Mouse (Mus musculus): ENCODE data around the gene Etv5.
A peak's percentile ranks its signal among the peaks of the same experiment; 100 is the strongest.

Gene Etv5

DNA sequence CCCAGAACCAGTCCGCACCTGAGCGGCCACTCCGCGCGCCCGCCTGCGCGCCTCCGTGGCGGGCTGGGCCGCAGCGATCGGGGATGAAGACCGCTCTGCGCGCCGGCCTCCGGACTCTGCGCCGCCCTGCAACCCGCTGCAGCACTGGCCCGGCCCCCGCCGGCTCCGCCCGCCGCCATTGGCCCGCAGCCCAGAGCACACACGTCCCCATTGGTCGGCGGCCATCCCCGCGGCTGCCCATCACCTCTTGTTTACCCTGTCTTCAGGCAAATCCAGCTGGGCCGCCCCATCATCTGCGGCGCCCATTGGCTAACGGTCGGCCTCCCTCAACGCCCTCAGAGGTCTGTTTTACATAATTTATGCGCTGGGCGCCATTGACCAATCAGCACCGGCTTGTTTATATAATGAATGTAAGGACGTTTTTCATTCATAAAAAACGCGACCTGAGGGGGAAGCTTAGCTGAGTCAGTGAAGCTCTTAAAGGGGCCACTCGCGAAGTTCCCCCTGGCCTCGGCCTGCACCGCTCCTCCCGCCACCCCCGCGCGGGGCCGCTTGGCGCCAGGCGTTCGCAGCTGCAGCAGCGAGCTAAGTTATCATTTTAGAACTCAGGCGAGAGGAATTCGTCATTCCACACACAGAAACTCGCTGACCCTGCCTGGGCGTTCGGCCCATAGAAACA is at the start of gene Etv5:
TSS of gene Etv5 (minus strand) at position 221 of the 679 bp plus-strand sequence.
- DNase-seq (ENCODE audit: low spot score in 2 of 2), result peak; percentile 98 to 100

DNA sequence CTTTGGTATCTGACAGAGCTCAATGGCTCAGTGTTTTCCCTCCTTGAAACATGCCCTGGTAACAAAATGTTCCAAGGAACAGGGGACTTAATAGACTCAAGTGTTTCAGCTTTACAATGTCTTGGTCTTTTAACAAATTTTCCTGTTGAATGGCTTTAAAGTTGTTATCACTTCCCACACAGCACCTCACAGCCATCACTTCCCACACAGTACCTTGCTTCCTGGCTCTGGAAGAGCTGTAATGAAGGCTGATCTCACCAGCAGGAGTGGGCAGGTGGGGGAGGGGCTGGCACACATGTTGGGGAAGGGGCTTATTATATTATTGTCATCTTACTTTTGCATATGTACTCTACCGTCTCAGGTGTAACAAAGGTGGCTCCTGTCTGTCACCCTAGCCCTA is 44.4 kb upstream of the Etv5 start:
- no peak for DNase-seq (ENCODE audit: low spot score in 2 of 2)

DNA sequence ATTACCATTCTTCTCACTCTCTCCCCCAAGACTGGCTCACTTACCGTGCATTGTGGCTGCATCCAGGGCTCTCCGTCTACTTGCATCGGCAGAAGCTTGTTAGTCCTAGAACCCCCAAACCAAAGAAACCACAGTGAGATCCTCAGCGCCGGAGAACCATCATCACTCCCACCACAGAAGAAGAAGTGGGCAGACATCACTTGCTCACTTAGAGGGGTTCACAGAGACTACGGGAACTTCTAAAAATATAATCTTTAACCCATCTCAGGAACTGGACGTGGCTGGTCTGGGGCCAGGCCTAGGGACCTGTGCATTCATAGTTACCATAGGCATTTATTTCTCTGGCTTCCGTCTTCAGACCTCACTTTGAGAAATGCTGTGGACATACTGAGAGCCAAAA is 39.8 kb upstream of the Etv5 start:
- no peak for DNase-seq (ENCODE audit: low spot score in 2 of 2)

GRCm38 (mm10) chr16:22471728-22472127 is 32.2 kb upstream of the Etv5 start:
- DNase-seq (ENCODE audit: low spot score in 2 of 2), result no peak

DNA sequence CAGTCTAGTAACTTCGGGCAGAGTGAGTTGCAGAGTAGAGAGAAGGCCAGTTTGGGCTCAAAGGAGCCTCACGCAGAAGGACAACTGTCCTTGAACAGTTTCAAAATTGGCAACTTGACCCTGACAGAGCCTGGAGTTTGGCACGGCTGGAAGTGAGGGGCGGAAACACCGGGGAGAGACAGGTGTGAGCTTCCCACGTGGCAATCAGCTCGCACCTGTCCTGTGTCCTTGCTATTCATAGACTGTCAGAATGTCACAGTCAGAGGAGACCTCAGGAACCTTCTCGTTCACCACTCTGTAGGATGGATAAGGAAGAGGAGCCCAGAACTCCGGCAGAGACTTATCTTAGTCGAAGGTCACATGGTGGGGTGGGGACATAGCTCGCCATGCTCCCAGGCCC is 29.9 kb upstream of the Etv5 start:
- DNase-seq (ENCODE audit: low spot score in 2 of 2), result no peak

- DNase-seq (ENCODE audit: low spot score in 2 of 2), result no peak
Measured at GRCm38 (mm10) chr16:22467111-22467510, 27.6 kb upstream of the Etv5 start.

DNA sequence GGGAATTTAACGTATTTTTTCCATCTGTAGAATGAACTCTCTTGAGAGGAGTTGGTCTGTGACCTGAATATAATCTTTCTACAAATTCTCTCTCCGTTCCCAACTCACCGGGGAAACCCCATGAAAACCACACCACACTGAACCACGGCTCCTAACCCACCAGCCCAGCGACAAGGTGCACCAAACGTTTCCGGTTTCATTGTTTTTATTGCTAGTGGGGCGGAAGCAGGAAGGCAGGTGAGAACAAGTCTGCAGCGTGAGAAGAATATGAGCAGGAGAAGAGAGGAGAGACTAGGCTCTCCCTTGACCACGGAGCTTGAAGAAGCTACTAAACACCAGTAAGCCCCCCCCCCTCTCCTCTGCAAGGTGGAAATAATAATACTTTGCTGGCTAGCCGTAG is 26.9 kb upstream of the Etv5 start:
- DNase-seq (ENCODE audit: low spot score in 2 of 2), result no peak

DNA sequence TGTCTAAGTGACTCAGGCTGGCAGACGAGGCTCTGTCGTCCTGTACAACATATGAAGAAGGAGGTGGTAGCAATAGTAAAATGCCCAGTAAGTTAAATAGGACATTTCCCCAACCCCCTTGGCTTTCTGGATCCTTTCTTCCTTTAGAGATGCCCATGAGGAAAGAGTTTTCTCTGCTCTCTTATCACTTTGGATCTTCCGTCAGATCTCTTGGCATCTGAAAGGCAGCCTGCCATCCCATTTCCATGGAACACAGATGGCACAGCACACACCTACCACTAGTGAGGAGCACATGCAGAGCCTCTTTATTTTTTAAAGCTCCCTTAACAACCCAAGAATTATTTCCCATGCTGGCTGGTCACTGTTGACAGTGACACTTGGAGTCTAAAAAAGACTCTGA is 22.7 kb upstream of the Etv5 start:
- DNase-seq (ENCODE audit: low spot score in 2 of 2), result no peak

GRCm38 (mm10) chr16:22461728-22462127 is 22.2 kb upstream of the Etv5 start:
- no peak for DNase-seq (ENCODE audit: low spot score in 2 of 2)

DNA sequence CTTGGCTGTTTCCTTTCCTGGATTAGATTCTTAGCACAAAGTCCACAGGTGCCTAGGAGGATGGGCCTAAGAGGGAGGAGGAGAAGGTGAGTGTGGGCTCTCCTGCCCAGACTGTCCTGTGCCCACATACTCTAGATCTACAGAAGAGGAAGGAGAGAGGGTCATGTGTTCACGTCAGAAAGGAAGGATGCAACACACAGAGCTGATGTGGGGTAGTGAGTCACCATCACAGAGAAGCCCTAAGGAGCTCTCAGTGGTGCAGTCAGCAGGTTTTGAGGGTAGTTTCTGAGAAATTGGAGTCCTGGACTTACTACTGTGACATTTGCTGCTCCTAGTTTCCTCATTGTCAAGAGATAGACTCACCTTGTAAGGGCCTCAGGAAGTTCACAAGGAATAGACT is 21.4 kb upstream of the Etv5 start:
- no peak for DNase-seq (ENCODE audit: low spot score in 2 of 2)

GRCm38 (mm10) chr16:22452082-22452481 is 12.6 kb upstream of the Etv5 start:
- DNase-seq (ENCODE audit: low spot score in 2 of 2), result no peak

DNA sequence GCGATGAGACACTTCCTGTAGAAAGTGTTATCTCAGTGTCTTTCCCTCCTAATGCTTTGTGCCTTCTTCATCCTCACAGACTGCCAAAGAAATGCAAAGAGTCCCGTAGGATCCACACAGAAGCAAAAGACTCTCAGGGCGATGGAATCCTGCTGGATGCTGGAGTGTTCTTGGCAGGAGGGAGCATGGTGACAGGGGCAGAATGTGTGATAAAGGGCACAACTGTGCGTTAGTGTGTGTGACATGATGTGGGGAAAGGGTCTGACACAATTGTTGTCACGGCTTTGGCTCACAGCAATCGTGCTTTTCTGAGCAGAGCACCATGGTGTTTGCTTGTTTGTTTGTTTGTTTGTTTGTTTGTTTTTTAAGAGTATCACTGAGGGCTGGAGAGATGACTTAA is 8.6 kb upstream of the Etv5 start:
- DNase-seq (ENCODE audit: low spot score in 2 of 2), result no peak

DNA sequence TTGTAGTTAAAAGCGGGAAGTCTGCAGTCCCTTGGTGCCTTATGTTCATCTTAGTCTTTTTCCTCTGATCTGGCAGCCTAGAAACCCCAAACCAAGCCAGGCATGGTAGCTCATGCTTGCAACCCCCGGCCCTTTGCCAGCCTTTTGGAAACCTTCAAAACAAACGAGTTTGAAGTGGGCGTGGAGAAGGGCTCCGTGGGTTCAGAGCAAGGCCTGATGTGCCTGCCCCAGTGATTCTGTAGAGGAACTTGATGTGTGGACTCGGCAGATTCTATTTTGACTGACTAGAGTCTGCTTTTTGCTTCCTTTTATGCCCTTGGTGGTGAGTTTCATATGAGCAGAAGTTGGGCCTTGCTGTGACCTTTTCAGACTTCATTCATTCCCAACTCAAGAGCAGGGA is 5.3 kb upstream of the Etv5 start:
- DNase-seq (ENCODE audit: low spot score in 2 of 2), result no peak

DNA sequence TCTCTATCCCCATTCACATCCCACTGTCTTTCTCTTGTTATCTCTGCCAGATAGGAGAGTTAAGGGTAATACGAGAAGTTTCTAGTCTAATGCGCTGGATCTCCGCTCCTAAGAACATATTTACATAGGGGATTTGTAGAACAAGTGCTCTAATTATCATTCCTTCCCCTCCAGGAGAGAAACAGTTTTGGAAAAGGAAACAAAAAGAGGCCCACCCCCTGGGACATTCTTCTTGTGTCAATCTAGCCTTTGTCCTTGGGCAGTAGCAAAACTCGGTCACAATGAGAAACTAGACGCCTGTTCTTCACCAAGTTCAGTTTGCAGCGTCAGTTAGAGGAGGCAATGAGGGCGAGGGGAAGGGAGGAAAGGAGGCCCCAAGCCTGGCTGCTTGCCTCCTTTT is 2.7 kb upstream of the Etv5 start:
- no peak for DNase-seq (ENCODE audit: low spot score in 2 of 2)

DNA sequence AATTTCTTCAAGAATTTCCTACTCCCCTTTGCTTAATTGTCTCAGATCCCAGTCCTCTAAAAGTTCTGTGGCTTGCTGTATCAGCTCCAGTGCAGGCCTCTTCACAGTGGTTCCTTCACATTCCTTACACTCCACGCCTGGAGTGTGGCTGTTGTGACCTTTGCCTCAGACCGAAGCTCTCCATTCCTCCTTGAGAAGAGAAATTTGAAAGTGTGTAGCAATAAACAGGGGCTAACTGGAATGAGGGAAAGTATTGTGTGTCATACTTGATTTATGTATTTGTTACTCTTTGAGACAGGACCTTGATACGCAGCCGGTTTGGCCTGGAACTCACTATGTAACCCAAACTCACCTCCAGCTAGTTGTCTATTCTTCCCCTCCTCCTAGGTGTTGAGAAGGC is 1.8 kb upstream of the Etv5 start:
- no peak for DNase-seq (ENCODE audit: low spot score in 2 of 2)

GRCm38 (mm10) chr16:22440269-22440668 is 750 bp upstream of the Etv5 start:
- DNase-seq (ENCODE audit: low spot score in 2 of 2), result peak in 1 of 2 experiments; percentile 34

DNA sequence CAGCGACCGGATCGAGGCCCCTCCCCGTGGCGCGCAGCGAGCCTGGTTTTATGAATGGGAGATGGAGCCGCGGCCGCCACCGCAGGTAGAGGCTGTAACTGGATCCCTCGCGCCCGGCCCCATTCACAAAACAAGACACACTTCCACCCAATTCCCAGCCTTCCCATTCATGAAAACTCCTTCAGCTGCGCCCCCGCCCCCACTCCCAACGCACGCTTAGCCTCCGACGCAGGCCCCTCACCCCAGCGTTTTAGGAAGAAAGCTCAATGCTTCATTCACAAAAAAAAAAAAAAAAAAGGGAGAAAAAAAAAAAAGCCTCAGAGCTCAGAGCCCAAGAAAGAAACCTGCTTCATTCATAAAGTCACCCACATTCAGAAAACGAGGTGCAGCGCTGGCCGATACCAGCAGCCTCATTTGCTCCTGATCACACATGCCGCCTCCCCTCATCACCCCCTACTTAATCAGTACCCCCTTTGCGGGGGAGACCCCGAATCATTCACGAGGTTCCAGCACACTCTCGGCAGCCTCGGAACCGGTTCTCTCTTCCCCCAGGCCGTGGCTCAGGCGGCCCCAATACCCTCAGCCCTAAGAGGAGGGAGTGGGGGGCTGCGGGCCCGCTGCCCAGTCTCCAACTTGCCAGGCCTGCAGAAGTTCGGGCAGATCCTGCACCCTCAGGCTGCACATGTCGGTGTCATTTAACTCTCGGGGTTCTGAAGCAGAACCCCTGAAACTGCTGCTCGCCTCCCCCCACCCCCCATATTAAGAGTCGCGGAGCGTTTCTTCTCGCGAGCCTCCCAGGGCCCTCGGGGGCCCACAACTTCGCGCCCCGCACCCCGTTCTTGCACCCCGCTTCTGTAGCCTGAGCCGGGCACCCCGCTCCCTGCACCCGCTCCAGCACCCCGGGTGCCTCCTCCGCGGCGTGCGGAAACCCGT is 812 bp downstream of the Etv5 start:
- DNase-seq (ENCODE audit: low spot score in 2 of 2), result peak; percentile 52 to 72

DNA sequence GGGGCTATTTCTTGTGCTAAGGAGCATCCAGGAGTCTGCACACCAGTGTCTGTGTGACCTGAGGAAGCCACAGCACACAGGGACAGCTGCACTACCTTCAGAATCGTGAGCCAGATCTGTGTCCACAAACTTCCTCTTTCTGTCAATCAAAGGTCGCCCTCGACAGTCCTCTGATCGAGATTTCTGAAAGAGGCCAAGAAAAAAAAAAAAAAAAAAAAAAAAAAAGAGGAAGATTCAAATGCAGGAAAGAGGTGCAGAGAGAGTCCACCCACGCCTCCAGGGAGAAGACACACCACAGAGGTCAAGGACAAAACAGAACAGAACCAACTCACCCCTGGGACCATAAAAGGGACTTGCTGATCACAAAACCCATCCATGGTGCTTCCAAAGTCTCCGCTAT is 3.4 kb downstream of the Etv5 start:
- no peak for DNase-seq (ENCODE audit: low spot score in 2 of 2)

DNA sequence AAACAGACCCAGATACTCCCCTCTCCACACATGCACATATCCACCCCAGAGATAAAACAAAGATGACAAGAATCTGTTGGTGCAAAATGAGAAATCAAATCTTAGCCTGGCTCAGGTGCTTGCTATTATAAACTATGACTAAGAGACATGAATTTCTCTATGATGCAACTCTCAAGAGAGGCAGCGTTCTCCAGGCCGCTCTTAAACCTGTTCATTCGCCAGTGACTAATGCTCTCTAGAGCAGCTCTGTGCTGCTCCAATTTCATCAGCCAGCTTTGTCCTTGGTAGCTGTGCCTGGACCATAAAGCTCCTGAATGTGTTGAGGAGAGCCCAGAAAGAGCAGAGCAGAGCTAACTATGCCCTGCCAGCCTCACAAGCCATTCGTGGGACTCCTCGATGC is 5.0 kb downstream of the Etv5 start:
- DNase-seq (ENCODE audit: low spot score in 2 of 2), result no peak

- no peak for DNase-seq (ENCODE audit: low spot score in 2 of 2)
Measured at GRCm38 (mm10) chr16:22433944-22434343, 5.6 kb downstream of the Etv5 start.

- no peak for DNase-seq (ENCODE audit: low spot score in 2 of 2)
Measured at GRCm38 (mm10) chr16:22431773-22432172, 7.7 kb downstream of the Etv5 start.

DNA sequence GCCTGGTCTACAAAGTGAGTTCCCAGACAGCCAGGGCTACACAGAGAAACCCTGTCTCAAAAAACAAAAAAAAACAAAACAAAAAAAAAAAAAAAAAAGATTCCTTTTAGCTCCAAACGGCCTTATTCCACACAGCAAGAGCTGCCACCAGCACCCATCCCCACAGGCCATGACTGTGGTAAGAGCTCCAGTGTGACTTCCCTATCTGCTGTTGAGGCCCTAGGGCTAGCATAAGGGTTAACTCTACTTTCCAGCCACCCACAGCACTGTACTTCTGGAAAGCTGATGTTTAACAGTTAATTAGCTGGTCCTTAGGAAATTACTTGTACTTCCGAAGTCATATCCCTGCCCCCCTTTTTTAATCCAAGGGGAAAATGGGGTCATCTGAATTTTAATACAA is 8.2 kb downstream of the Etv5 start:
- no peak for DNase-seq (ENCODE audit: low spot score in 2 of 2)

All from urinary bladder, postnatal 4 days (tissue).